Mouse (Mus musculus): ENCODE data around the gene Cit. TPM values are rescaled to one million over a fixed set of nuclear protein-coding genes. Genes with fewer than 3 reads are reported as not detected.
A peak's percentile ranks its signal among the peaks of the same experiment; 100 is the strongest.

Cit gene
- polyA plus RNA-seq, 1 experiment: 8.5 TPM

GRCm38 (mm10) chr5:116037731-116038130 is 192.7 kb downstream of the Cit start:
- Histone ChIP-seq H3K79me2 (ENCODE audit: control insufficient read depth, insufficient read depth) (no peaks in the 10 kb centered on the region), H3K4me2 (ENCODE audit: low read depth) (no peak overlapping the region), H3K4me3 (no peak overlapping the region), H3ac (ENCODE audit: control insufficient read depth, insufficient read length) (no peak overlapping the region), H3K36me3 (ENCODE audit: control insufficient read depth, insufficient read depth) (no peaks in the 10 kb centered on the region), H3K27me3 (ENCODE audit: control insufficient read depth, insufficient read depth, insufficient read length) (peaks cover 14% of the 10 kb centered on the region)
- TF ChIP-seq SRF (IDR thresholded peaks at IDR 0.05; ENCODE audit: control insufficient read depth, insufficient read length, low read depth): no peak
- TF ChIP-seq USF1 (IDR thresholded peaks at IDR 0.05; ENCODE audit: low read depth): no peak
- TF ChIP-seq TCF12 (IDR thresholded peaks at IDR 0.05; ENCODE audit: insufficient read depth, poor library complexity, severe bottlenecking): no peak
- TF ChIP-seq TCF3 (IDR thresholded peaks at IDR 0.05; ENCODE audit: insufficient read length, low read depth): no peak
- TF ChIP-seq POLR2A (IDR thresholded peaks at IDR 0.05; ENCODE audit: insufficient read length, low read depth): no peak
- TF ChIP-seq POLR2AphosphoS2 (IDR thresholded peaks at IDR 0.05; ENCODE audit: insufficient read length, low read depth): no peak

DNA sequence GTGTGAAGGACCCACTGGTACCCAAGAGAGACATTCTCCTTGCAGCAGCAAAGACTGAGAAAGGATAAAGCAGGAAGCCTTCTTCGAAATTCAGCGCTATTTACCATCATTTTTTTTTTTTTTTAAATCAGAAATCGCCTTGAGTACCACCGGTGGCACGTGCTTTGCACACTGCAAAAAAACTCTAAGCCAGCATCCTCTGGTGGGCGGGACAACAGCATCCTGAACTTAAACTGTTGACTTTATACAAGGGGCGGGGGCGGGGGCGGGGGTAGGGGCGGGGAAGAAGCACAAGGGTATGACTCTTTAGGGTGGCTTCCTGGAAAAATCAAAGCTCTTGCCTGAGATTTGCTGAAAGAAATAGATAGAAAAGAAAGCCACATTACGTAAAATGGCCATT is 194.6 kb downstream of the Cit start:
- H3K36me3 ChIP-seq (ENCODE audit: control insufficient read depth, insufficient read depth): no peaks in the 10 kb centered on the region
- H3ac ChIP-seq (ENCODE audit: control insufficient read depth, insufficient read length): no peak overlapping the region
- H3K4me2 ChIP-seq (ENCODE audit: low read depth): peak overlapping the region; percentile 34
- no peaks in the 10 kb centered on the region for H3K79me2 ChIP-seq (ENCODE audit: control insufficient read depth, insufficient read depth)
- H3K27me3 ChIP-seq (ENCODE audit: control insufficient read depth, insufficient read depth, insufficient read length): peaks cover 15% of the 10 kb centered on the region
- H3K4me3 ChIP-seq: no peak overlapping the region
- no peak for TF ChIP-seq SRF (IDR thresholded peaks at IDR 0.05; ENCODE audit: control insufficient read depth, insufficient read length, low read depth)
- no peak for TF ChIP-seq USF1 (IDR thresholded peaks at IDR 0.05; ENCODE audit: low read depth)
- no peak for TF ChIP-seq MYOG (IDR thresholded peaks at IDR 0.05; ENCODE audit: control insufficient read depth in 1 of 3, insufficient read depth in 1 of 3, insufficient read length in 2 of 3, low read depth in 2 of 3)
- no peak for TF ChIP-seq POLR2AphosphoS2 (IDR thresholded peaks at IDR 0.05; ENCODE audit: insufficient read length, low read depth)
- TF ChIP-seq TCF12 (IDR thresholded peaks at IDR 0.05; ENCODE audit: insufficient read depth, poor library complexity, severe bottlenecking): no peak
- no peak for TF ChIP-seq E2F4 (IDR thresholded peaks at IDR 0.05; ENCODE audit: insufficient read depth)
- TF ChIP-seq CEBPB (IDR thresholded peaks at IDR 0.05; ENCODE audit: insufficient read depth, poor library complexity, severe bottlenecking): no peak
- TF ChIP-seq MYOD1 (IDR thresholded peaks at IDR 0.05; ENCODE audit: control insufficient read depth in 1 of 3, insufficient read length in 2 of 3, low read depth in 2 of 3): no peak
- no peak for TF ChIP-seq MAX (IDR thresholded peaks at IDR 0.05; ENCODE audit: low read depth)

- TF ChIP-seq POLR2A (IDR thresholded peaks at IDR 0.05; ENCODE audit: insufficient read length, low read depth) (no peak), SRF (IDR thresholded peaks at IDR 0.05; ENCODE audit: control insufficient read depth, insufficient read length, low read depth) (no peak), MAX (IDR thresholded peaks at IDR 0.05; ENCODE audit: low read depth) (no peak), TCF3 (IDR thresholded peaks at IDR 0.05; ENCODE audit: insufficient read length, low read depth) (no peak), POLR2AphosphoS2 (IDR thresholded peaks at IDR 0.05; ENCODE audit: insufficient read length, low read depth) (no peak), CEBPB (IDR thresholded peaks at IDR 0.05; ENCODE audit: insufficient read depth, poor library complexity, severe bottlenecking) (no peak), E2F4 (IDR thresholded peaks at IDR 0.05; ENCODE audit: insufficient read depth) (no peak), USF1 (IDR thresholded peaks at IDR 0.05; ENCODE audit: low read depth) (no peak), REST (IDR thresholded peaks at IDR 0.05; ENCODE audit: insufficient read depth, insufficient read length) (no peak), MYOD1 (IDR thresholded peaks at IDR 0.05; ENCODE audit: control insufficient read depth in 1 of 3, insufficient read length in 2 of 3, low read depth in 2 of 3) (no peak), TCF12 (IDR thresholded peaks at IDR 0.05; ENCODE audit: insufficient read depth, poor library complexity, severe bottlenecking) (no peak), MYOG (IDR thresholded peaks at IDR 0.05; ENCODE audit: control insufficient read depth in 1 of 3, insufficient read depth in 1 of 3, insufficient read length in 2 of 3, low read depth in 2 of 3) (no peak)
- no peak overlapping the region for H3K4me3 ChIP-seq
- H3K27me3 ChIP-seq (ENCODE audit: control insufficient read depth, insufficient read depth, insufficient read length): peaks cover 27% of the 10 kb centered on the region
Measured at GRCm38 (mm10) chr5:116042241-116042640, 197.2 kb downstream of the Cit start.

DNA sequence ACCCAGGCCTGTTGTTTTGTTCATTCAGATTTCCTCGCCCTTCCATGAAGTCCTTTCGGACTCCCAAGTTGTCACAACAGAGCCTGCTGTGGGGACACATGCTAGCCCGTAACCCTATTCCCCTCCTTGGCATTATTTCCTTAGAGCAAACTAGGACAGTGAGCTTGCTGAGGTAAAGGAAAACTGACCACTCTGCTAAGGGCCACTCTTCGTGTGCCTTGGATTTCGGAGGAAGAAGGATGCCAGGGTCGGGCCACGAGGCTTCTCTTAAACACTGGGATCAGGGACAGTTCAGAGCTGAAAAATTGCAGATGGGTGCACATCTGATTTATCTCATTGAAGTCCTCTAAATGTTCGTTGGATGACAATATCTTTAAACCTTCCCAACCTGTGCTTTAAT is 200.5 kb downstream of the Cit start:
- Histone ChIP-seq H3K79me2 (ENCODE audit: control insufficient read depth, insufficient read depth) (no peaks in the 10 kb centered on the region), H3K36me3 (ENCODE audit: control insufficient read depth, insufficient read depth) (no peaks in the 10 kb centered on the region), H3K4me2 (ENCODE audit: low read depth) (no peak overlapping the region), H3K27me3 (ENCODE audit: control insufficient read depth, insufficient read depth, insufficient read length) (peaks cover 25% of the 10 kb centered on the region), H3ac (ENCODE audit: control insufficient read depth, insufficient read length) (no peak overlapping the region), H3K4me3 (no peak overlapping the region)
- TF ChIP-seq CEBPB (IDR thresholded peaks at IDR 0.05; ENCODE audit: insufficient read depth, poor library complexity, severe bottlenecking) (no peak), USF1 (IDR thresholded peaks at IDR 0.05; ENCODE audit: low read depth) (no peak), MAX (IDR thresholded peaks at IDR 0.05; ENCODE audit: low read depth) (no peak), POLR2AphosphoS2 (IDR thresholded peaks at IDR 0.05; ENCODE audit: insufficient read length, low read depth) (no peak), TCF3 (IDR thresholded peaks at IDR 0.05; ENCODE audit: insufficient read length, low read depth) (no peak), POLR2A (IDR thresholded peaks at IDR 0.05; ENCODE audit: insufficient read length, low read depth) (no peak), MYOD1 (IDR thresholded peaks at IDR 0.05; ENCODE audit: control insufficient read depth in 1 of 3, insufficient read length in 2 of 3, low read depth in 2 of 3) (no peak), MYOG (IDR thresholded peaks at IDR 0.05; ENCODE audit: control insufficient read depth in 1 of 3, insufficient read depth in 1 of 3, insufficient read length in 2 of 3, low read depth in 2 of 3) (no peak), TCF12 (IDR thresholded peaks at IDR 0.05; ENCODE audit: insufficient read depth, poor library complexity, severe bottlenecking) (no peak), REST (IDR thresholded peaks at IDR 0.05; ENCODE audit: insufficient read depth, insufficient read length) (no peak), SRF (IDR thresholded peaks at IDR 0.05; ENCODE audit: control insufficient read depth, insufficient read length, low read depth) (no peak), E2F4 (IDR thresholded peaks at IDR 0.05; ENCODE audit: insufficient read depth) (no peak)

More at GRCm38 (mm10) chr5:116042241-116042640, 197.2 kb downstream of the Cit start:
- H3K36me3 ChIP-seq (ENCODE audit: control insufficient read depth, insufficient read depth): no peaks in the 10 kb centered on the region
- H3K79me2 ChIP-seq (ENCODE audit: control insufficient read depth, insufficient read depth): no peaks in the 10 kb centered on the region
- H3K4me2 ChIP-seq (ENCODE audit: low read depth): no peak overlapping the region
- no peak overlapping the region for H3ac ChIP-seq (ENCODE audit: control insufficient read depth, insufficient read length)

- H3K4me2 ChIP-seq (ENCODE audit: low read depth): no peak overlapping the region
- peaks cover 22% of the 10 kb centered on the region for H3K27me3 ChIP-seq (ENCODE audit: control insufficient read depth, insufficient read depth, insufficient read length)
- H3ac ChIP-seq (ENCODE audit: control insufficient read depth, insufficient read length): no peak overlapping the region
- TF ChIP-seq SRF (IDR thresholded peaks at IDR 0.05; ENCODE audit: control insufficient read depth, insufficient read length, low read depth) (no peak), POLR2AphosphoS2 (IDR thresholded peaks at IDR 0.05; ENCODE audit: insufficient read length, low read depth) (no peak), TCF3 (IDR thresholded peaks at IDR 0.05; ENCODE audit: insufficient read length, low read depth) (no peak), POLR2A (IDR thresholded peaks at IDR 0.05; ENCODE audit: insufficient read length, low read depth) (no peak), USF1 (IDR thresholded peaks at IDR 0.05; ENCODE audit: low read depth) (no peak), MYOD1 (IDR thresholded peaks at IDR 0.05; ENCODE audit: control insufficient read depth in 1 of 3, insufficient read length in 2 of 3, low read depth in 2 of 3) (no peak), REST (IDR thresholded peaks at IDR 0.05; ENCODE audit: insufficient read depth, insufficient read length) (no peak), MYOG (IDR thresholded peaks at IDR 0.05; ENCODE audit: control insufficient read depth in 1 of 3, insufficient read depth in 1 of 3, insufficient read length in 2 of 3, low read depth in 2 of 3) (no peak), E2F4 (IDR thresholded peaks at IDR 0.05; ENCODE audit: insufficient read depth) (no peak), MAX (IDR thresholded peaks at IDR 0.05; ENCODE audit: low read depth) (no peak), CEBPB (IDR thresholded peaks at IDR 0.05; ENCODE audit: insufficient read depth, poor library complexity, severe bottlenecking) (no peak), TCF12 (IDR thresholded peaks at IDR 0.05; ENCODE audit: insufficient read depth, poor library complexity, severe bottlenecking) (no peak)
- H3K36me3 ChIP-seq (ENCODE audit: control insufficient read depth, insufficient read depth): no peaks in the 10 kb centered on the region
- H3K79me2 ChIP-seq (ENCODE audit: control insufficient read depth, insufficient read depth): no peaks in the 10 kb centered on the region
- H3K4me3 ChIP-seq: no peak overlapping the region
Measured at GRCm38 (mm10) chr5:116046246-116046645, 201.2 kb downstream of the Cit start.

Measured in myocyte (in vitro differentiated cells).